Mouse (Mus musculus) heart, postnatal 0 days (tissue): ENCODE data around the gene Adcy1. TPM values are rescaled to one million over a fixed set of nuclear protein-coding genes. Genes with fewer than 3 reads are reported as not detected.

Experiments
- ATAC-seq: fragments of 200-750 bp; cut with Nextera tagmentation; 2 replicates; pipeline ENCODE4 v1.8.0; 2017; ENCODE audit warnings: low read depth, moderate number of reproducible peaks, moderate library complexity; ENCODE audit not compliant: insufficient read depth
- DNase-seq: peaks from one replicate; pipeline ENCODE4 v3.0.0-alpha.2; 2016; ENCODE audit warnings: low spot score
- H3K27ac ChIP-seq: fragments of 300-500 bp; sonication (generic); 2 replicates; pipeline ENCODE4 v1.5.1; 2014; ENCODE audit warnings: low read depth, mild to moderate bottlenecking
- H3K27me3 ChIP-seq: fragments of 300-500 bp; sonication (generic); 2 replicates; pipeline ENCODE4 v1.6.1; 2014; ENCODE audit warnings: low read length, mixed read lengths; ENCODE audit not compliant: control insufficient read depth, insufficient read depth
- H3K36me3 ChIP-seq: fragments of 300-500 bp; sonication (generic); replicated peaks from 2 replicates; pipeline ENCODE4 v1.6.1; 2014; ENCODE audit warnings: low read length, mixed read lengths; ENCODE audit not compliant: control insufficient read depth, insufficient read depth
- H3K4me1 ChIP-seq: fragments of 300-500 bp; sonication (generic); 2 replicates; pipeline ENCODE4 v1.6.1; 2014; ENCODE audit warnings: antibody characterized with exemption; ENCODE audit not compliant: control insufficient read depth, insufficient read depth
- H3K4me2 ChIP-seq: fragments of 300-500 bp; sonication (generic); 2 replicates; pipeline ENCODE4 v1.6.1; 2014; ENCODE audit warnings: low read depth, mild to moderate bottlenecking, low read length, moderate library complexity
- H3K4me3 ChIP-seq: fragments of 300-500 bp; sonication (generic); 2 replicates; pipeline ENCODE4 v1.5.1; 2014; ENCODE audit warnings: low read depth, low read length
- H3K9ac ChIP-seq: fragments of 300-500 bp; sonication (generic); replicated peaks from 2 replicates; pipeline ENCODE4 v1.6.1; 2014; ENCODE audit warnings: low read depth, low read length, mixed read lengths
- H3K9me3 ChIP-seq: fragments of 300-500 bp; sonication (generic); replicated peaks from 2 replicates; pipeline ENCODE4 v1.6.1; 2016; ENCODE audit warnings: low read length; ENCODE audit not compliant: control insufficient read depth
- CTCF ChIP-seq: IDR thresholded peaks from 2 replicates; pipeline ENCODE4 v1.5.1; 2016; ENCODE audit warnings: antibody characterized with exemption, control low read depth, low read depth
- EP300 ChIP-seq: IDR thresholded peaks from 2 replicates; pipeline ENCODE4 v1.6.1; 2016; ENCODE audit warnings: antibody characterized with exemption, low read depth
- WGBS: fragments of 180-500 bp; shearing (Covaris S2); extraction: QIAGEN DNeasy Blood & Tissue Kit; methylation state at CpG from one replicate; pipeline ENCODE4 v1.1.7; 2014; 5-methylcytosine and 5-hydroxymethylcytosine counted together
- polyA plus RNA-seq: library from polyadenylated mRNA; unstranded; fragments of >200 nt; fragmentation: Nextera tagmentation; extraction: Ambion mirVana; gene quantifications from 2 replicates; pipeline ENCODE4 v1.2.1, GENCODE M21; 2015
- total RNA-seq: library from RNA; depleted of rRNA; stranded (reverse); fragments of >200 nt; gene quantifications from 2 replicates; pipeline ENCODE4 v1.2.3, GENCODE M21; 2014; ENCODE audit warnings: low replicate concordance

Adcy1 gene
- total and polyA plus RNA-seq, 2 experiments from 2014 or later: 0.22 to 2.9 TPM

DNA sequence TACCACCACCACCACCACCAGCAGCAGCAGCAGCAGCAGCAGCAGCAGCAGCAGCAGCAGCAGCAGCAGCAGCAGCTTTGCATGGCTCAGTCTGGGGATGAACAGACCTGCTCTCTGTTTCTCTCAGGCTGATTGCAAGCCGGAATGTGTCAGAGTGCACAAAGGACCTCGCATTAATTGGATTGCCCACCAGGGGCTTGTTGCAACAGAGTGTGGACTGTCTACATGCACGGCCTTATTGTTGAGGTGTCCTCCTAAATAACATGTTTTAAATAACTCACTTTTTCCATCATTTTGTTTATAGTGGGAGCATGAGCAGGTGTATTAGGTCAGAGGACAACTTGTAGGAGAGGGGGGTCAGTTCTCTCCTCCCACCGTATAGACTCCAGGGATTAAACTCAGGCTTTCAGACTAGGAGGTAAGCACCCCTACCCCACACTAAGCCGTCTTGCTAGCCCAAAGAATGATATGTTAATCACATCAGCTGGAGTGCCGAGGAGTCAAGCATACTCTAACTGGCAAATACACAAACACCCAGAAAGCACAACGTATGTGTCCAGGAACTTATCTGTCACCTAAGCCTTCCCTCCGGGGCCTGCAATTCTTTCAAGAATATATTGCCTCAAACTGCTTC, 119.2 kb downstream of the Adcy1 start:
- H3K4me2 ChIP-seq: no peak overlapping the region
- H3K36me3 ChIP-seq: no peaks in the 10 kb centered on the region
- no peaks in the 10 kb centered on the region for H3K9me3 ChIP-seq
- H3K9ac ChIP-seq: no peak overlapping the region
- H3K4me1 ChIP-seq: no peaks in the 10 kb centered on the region
- H3K4me3 ChIP-seq: no peak overlapping the region
- no peaks in the 10 kb centered on the region for H3K27me3 ChIP-seq
- no peak overlapping the region for H3K27ac ChIP-seq
- DNase-seq (no peak), ATAC-seq (no peak)
- TF ChIP-seq EP300 (no peak), CTCF (no peak)
- 51% methylated on average over 8 of the region's 8 CpGs for WGBS

DNA sequence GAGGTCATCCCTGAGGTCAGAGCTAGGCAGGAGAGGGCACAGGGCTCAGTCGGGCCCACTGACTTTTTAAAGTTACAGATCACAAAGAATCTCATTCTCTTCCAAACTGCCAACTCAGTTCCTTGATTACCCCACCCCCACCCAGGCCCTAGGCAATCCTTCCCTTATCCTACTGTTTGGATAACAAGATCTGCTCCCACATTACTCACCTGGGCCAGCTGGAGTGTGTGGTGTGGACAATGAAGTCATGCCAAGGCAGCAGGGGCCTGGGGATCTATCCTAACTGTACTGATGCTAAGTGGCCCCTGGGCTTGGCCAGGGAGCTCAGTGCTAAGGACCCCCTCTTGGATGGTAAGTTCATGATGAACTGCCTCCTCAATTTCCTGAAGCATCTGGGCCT, 121.1 kb downstream of the Adcy1 start:
- no peak overlapping the region for H3K9ac ChIP-seq
- TF ChIP-seq CTCF (no peak), EP300 (no peak)
- no peak for DNase-seq
- no peak overlapping the region for H3K27ac ChIP-seq
- H3K4me2 ChIP-seq: no peak overlapping the region
- no peak overlapping the region for H3K4me3 ChIP-seq
- no peaks in the 10 kb centered on the region for H3K4me1 ChIP-seq
- no peaks in the 10 kb centered on the region for H3K36me3 ChIP-seq
- no peaks in the 10 kb centered on the region for H3K9me3 ChIP-seq
- WGBS: 38% methylated on average over 1 of the region's 1 CpGs
- ATAC-seq: no peak
- H3K27me3 ChIP-seq: no peaks in the 10 kb centered on the region

DNA sequence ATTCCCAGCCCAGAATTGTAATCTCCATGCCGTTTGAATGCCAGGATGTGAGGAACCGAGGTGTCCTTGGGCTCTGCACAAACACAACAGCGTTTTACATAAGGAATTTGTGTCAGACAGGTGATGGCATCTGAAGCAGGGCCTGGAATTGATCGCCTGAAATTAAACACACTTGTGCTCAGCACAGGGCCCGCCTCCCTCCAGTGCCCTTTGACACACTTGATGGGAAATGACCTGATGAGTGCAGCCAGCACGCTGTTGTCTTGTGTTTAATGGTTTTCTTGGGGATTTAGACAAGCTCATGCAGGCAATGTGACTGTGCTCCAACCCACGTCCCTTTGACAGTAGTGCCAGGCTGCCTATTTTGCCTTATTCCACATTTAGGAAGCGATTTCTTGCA, 124.2 kb downstream of the Adcy1 start:
- Histone ChIP-seq H3K4me2 (no peak overlapping the region), H3K9me3 (no peaks in the 10 kb centered on the region), H3K4me3 (no peak overlapping the region), H3K9ac (no peak overlapping the region), H3K36me3 (no peaks in the 10 kb centered on the region), H3K27me3 (0 out of 2 replicates have a peak, but pooled peaks cover 2% of the 10 kb centered on the region), H3K4me1 (no peaks in the 10 kb centered on the region), H3K27ac (no peak overlapping the region)
- no peak for DNase-seq
- WGBS: 69% methylated on average over 8 of the region's 8 CpGs
- ATAC-seq: no peak
- TF ChIP-seq EP300 (no peak), CTCF (no peak)

DNA sequence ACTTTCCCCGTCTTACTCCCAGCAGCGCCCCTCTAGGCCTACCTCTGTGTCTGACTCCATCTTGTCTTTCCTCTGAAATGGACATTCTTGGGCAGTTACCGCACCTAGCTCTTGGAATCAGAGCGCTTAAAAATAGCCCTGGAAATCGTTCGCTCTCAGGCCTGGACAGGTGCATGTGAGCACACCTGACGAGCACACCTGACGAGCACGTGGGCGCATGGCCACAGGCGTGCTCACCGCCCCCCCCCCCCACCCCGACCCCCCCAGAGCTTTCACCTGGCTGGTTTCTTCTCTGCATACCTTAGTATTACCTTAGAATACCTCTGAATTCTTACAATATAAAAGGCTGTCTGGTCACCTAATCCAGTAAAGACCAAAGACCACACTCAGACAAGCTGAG, 125.2 kb downstream of the Adcy1 start, which contains the start of gene Gm11985:
Gene Gm11985 (minus strand): TSS at position 101 of the 400 bp plus-strand sequence.
- no peak for DNase-seq

DNA sequence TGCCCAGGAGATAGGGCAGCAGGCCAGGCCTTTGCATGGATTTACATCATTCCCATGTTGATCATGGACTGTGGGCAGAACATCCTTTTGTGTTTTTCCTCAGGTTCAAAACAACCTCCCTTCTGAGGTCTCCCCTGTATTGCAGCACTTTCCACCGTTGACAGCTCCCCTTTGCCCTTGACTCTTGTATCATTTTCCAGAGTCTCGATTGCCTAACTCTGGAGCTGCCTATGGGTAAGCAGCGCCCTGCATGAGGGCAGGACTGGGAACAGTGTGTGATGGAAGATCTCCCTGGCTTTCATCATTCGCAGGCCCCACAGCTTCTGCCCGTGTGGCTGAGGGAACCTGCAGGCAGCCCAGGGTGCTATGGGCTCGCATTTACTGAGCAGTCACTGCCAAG, 129.4 kb downstream of the Adcy1 start:
- no peak overlapping the region for H3K9ac ChIP-seq
- ATAC-seq (no peak), DNase-seq (no peak)
- no peaks in the 10 kb centered on the region for H3K36me3 ChIP-seq
- H3K4me1 ChIP-seq: no peaks in the 10 kb centered on the region
- H3K4me2 ChIP-seq: no peak overlapping the region
- no peak overlapping the region for H3K27ac ChIP-seq
- TF ChIP-seq CTCF: no peak
- no peak for TF ChIP-seq EP300
- H3K27me3 ChIP-seq: 0 out of 2 replicates have a peak, but pooled peaks cover 3% of the 10 kb centered on the region
- H3K4me3 ChIP-seq: no peak overlapping the region
- 30% methylated on average over 6 of the region's 6 CpGs for WGBS
- peaks cover 4% of the 10 kb centered on the region for H3K9me3 ChIP-seq

More for the DNA sequence above, 125.2 kb downstream of the Adcy1 start, which contains the start of gene Gm11985:
- H3K9me3 ChIP-seq: no peaks in the 10 kb centered on the region
- no peaks in the 10 kb centered on the region for H3K4me1 ChIP-seq
- 77% methylated on average over 13 of the region's 13 CpGs for WGBS
- H3K27ac ChIP-seq: no peak within 1 kb of the TSS
- no peak for ATAC-seq
- TF ChIP-seq EP300 (no peak), CTCF (no peak)
- no peak within 1 kb of the TSS for H3K4me3 ChIP-seq
- H3K27me3 ChIP-seq: 0 out of 2 replicates have a peak, but pooled peaks cover 3% of the 10 kb centered on the region
- no peak within 1 kb of the TSS for H3K4me2 ChIP-seq
- no peaks in the 10 kb centered on the region for H3K36me3 ChIP-seq
- no peak within 1 kb of the TSS for H3K9ac ChIP-seq

DNA sequence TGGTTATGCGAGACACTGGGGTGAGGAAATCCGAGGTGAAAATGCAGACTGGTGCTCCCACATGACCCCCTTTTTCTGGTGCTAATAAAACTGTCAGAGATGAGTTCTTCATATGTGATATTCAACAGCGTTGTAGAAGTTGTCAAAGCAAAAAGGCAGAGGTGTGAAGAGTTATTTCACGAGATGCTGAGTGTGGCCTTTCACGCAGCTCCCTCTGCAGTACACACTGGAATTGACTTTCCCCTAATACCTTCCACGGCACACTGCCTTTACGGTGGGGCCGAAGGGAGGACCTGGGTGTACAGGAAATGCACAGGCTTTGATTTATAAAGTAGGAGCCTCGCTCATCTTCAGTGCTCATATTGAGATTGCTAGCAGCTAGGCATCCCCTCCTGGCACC, 129.8 kb downstream of the Adcy1 start:
- DNase-seq (no peak), ATAC-seq (no peak)
- 57% methylated on average over 9 of the region's 9 CpGs for WGBS
- Histone ChIP-seq H3K27ac (no peak overlapping the region), H3K36me3 (no peaks in the 10 kb centered on the region), H3K9me3 (peaks cover 4% of the 10 kb centered on the region), H3K4me2 (no peak overlapping the region), H3K4me1 (no peaks in the 10 kb centered on the region), H3K4me3 (no peak overlapping the region), H3K9ac (no peak overlapping the region), H3K27me3 (0 out of 2 replicates have a peak, but pooled peaks cover 3% of the 10 kb centered on the region)
- TF ChIP-seq CTCF (no peak), EP300 (no peak)
